Mouse (Mus musculus) limb, embryonic 11.5 days (tissue): ENCODE data around the gene Eif1. TPM values are rescaled to one million over a fixed set of nuclear protein-coding genes. Genes with fewer than 3 reads are reported as not detected.
"Not testable (repeated sequence)": the region's sequence is repeated elsewhere in the genome, so short reads cannot be mapped to it uniquely, and the experiment has no call there.

ENCODE experiments used
- ATAC-seq: fragments of 200-750 bp; cut with Nextera tagmentation; 2 replicates; pipeline ENCODE4 v1.8.0; 2017; ENCODE audit warnings: low read depth; ENCODE audit not compliant: insufficient number of reproducible peaks, low FRiP score, low TSS enrichment
- DNase-seq: peaks from one replicate; pipeline ENCODE4 v3.0.0-alpha.2; 2015; ENCODE audit warnings: low spot score
- H3K27ac ChIP-seq: fragments of 300-500 bp; sonication (generic); replicated peaks from 2 replicates; pipeline ENCODE4 v1.5.1; 2014; ENCODE audit warnings: low read depth, mild to moderate bottlenecking, low read length
- H3K27me3 ChIP-seq: fragments of 300-500 bp; sonication (generic); 2 replicates; pipeline ENCODE4 v1.6.1; 2014; ENCODE audit warnings: mild to moderate bottlenecking, low read length, mixed read lengths; ENCODE audit not compliant: control insufficient read depth, insufficient read depth
- H3K36me3 ChIP-seq: fragments of 300-500 bp; sonication (generic); 2 replicates; pipeline ENCODE4 v1.6.1; 2014; ENCODE audit warnings: mild to moderate bottlenecking, low read length, moderate library complexity, mixed read lengths; ENCODE audit not compliant: control insufficient read depth, insufficient read depth
- H3K4me1 ChIP-seq: fragments of 300-500 bp; sonication (generic); 2 replicates; pipeline ENCODE4 v1.6.1; 2014; ENCODE audit warnings: low read length, mixed read lengths; ENCODE audit not compliant: control insufficient read depth, insufficient read depth
- H3K4me2 ChIP-seq: fragments of 300-500 bp; sonication (generic); 2 replicates; pipeline ENCODE4 v1.6.1; 2014; ENCODE audit warnings: low read depth, mild to moderate bottlenecking, moderate library complexity; ENCODE audit not compliant: severe bottlenecking
- H3K4me3 ChIP-seq: fragments of 300-500 bp; sonication (generic); 2 replicates; pipeline ENCODE4 v1.5.1; 2014; ENCODE audit warnings: low read depth, low read length
- H3K9ac ChIP-seq: fragments of 300-500 bp; sonication (generic); 2 replicates; pipeline ENCODE4 v1.6.1; 2014; ENCODE audit warnings: mild to moderate bottlenecking, low read length
- H3K9me3 ChIP-seq: fragments of 300-500 bp; sonication (generic); 2 replicates; pipeline ENCODE4 v1.6.1; 2016; ENCODE audit warnings: low read length; ENCODE audit not compliant: control insufficient read depth
- WGBS: fragments of 180-500 bp; shearing (Covaris S2); extraction: QIAGEN DNeasy Blood & Tissue Kit; methylation state at CpG from one replicate; pipeline ENCODE4 v1.1.7; 2014; 5-methylcytosine and 5-hydroxymethylcytosine counted together
- polyA plus RNA-seq: library from polyadenylated mRNA; unstranded; fragments of >200 nt; fragmentation: Nextera tagmentation; extraction: Ambion mirVana; gene quantifications from 2 replicates; pipeline ENCODE4 v1.2.1, GENCODE M21; 2014

Eif1 gene
- polyA plus RNA-seq, 1 experiment from 2014 or later: 1,642 TPM

GRCm38 (mm10) chr11:100327316-100327715 is 7.6 kb downstream of the Eif1 start:
- Histone ChIP-seq H3K9ac (no peak overlapping the region), H3K4me1 (no peaks in the 10 kb centered on the region), H3K9me3 (no peaks in the 10 kb centered on the region), H3K4me2 (no peak overlapping the region), H3K36me3 (0 out of 2 replicates have a peak, but pooled peaks cover 2% of the 10 kb centered on the region), H3K27ac (no peak overlapping the region), H3K4me3 (no peak overlapping the region), H3K27me3 (no peaks in the 10 kb centered on the region)
- DNase-seq (no peak), ATAC-seq (no peak)
- WGBS: 80% methylated on average over 11 of the region's 11 CpGs

- DNase-seq: no peak
- no peak overlapping the region for H3K4me3 ChIP-seq
- no peaks in the 10 kb centered on the region for H3K36me3 ChIP-seq
- 84% methylated on average over 6 of the region's 6 CpGs for WGBS
- no peaks in the 10 kb centered on the region for H3K27me3 ChIP-seq
- no peak overlapping the region for H3K4me2 ChIP-seq
- H3K4me1 ChIP-seq: 0 out of 2 replicates have a peak, but pooled peaks cover 2% of the 10 kb centered on the region
- ATAC-seq: no peak
- no peak overlapping the region for H3K27ac ChIP-seq
- H3K9ac ChIP-seq: no peak overlapping the region
- H3K9me3 ChIP-seq: no peaks in the 10 kb centered on the region
Observed at GRCm38 (mm10) chr11:100327761-100328160, 8.1 kb downstream of the Eif1 start.

DNA sequence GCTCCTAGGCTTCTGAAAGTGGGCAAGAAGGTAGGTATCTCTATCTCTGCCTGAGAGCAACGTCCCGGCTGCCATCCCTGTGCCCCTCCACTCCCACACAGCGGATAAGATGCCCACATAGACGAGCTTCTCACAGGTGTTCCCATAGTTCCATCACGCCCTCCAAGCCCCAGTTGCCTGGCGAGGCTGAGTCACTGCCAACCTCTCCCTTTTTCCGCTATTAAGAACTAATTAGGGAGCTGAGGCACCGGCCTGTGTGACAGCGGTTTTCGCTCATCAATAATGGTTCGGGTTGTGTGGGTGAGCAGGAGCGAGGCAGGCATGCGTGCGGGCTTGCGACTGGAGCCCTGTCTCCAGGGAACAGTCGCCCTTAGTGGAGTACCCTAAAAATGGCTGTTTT is 10.6 kb downstream of the Eif1 start:
- H3K36me3 ChIP-seq: no peaks in the 10 kb centered on the region
- H3K4me1 ChIP-seq: 0 out of 2 replicates have a peak, but pooled peaks cover 4% of the 10 kb centered on the region
- 56% methylated on average over 16 of the region's 16 CpGs for WGBS
- H3K27me3 ChIP-seq: no peaks in the 10 kb centered on the region
- no peak overlapping the region for H3K9ac ChIP-seq
- no peaks in the 10 kb centered on the region for H3K9me3 ChIP-seq
- no peak overlapping the region for H3K4me2 ChIP-seq
- no peak overlapping the region for H3K27ac ChIP-seq
- no peak overlapping the region for H3K4me3 ChIP-seq
- DNase-seq: no peak
- no peak for ATAC-seq

GRCm38 (mm10) chr11:100330816-100331375 is 11.2 kb downstream of the Eif1 start:
- not testable (repeated sequence) for H3K36me3 ChIP-seq, H3K27ac ChIP-seq, H3K9me3 ChIP-seq, H3K4me3 ChIP-seq, H3K9ac ChIP-seq, ATAC-seq, DNase-seq, H3K27me3 ChIP-seq, H3K4me2 ChIP-seq, H3K4me1 ChIP-seq
- 63% methylated on average over 8 of the region's 8 CpGs for WGBS

- WGBS: 65% methylated on average over 9 of the region's 9 CpGs
- ATAC-seq (no peak), DNase-seq (no peak)
- Histone ChIP-seq H3K9ac (no peak overlapping the region), H3K27me3 (no peaks in the 10 kb centered on the region), H3K4me1 (0 out of 2 replicates have a peak, but pooled peaks cover 8% of the 10 kb centered on the region), H3K27ac (no peak overlapping the region), H3K9me3 (no peaks in the 10 kb centered on the region), H3K4me3 (no peak overlapping the region), H3K4me2 (no peak overlapping the region), H3K36me3 (no peaks in the 10 kb centered on the region)
Observed at GRCm38 (mm10) chr11:100332766-100333515, 13.3 kb downstream of the Eif1 start.

DNA sequence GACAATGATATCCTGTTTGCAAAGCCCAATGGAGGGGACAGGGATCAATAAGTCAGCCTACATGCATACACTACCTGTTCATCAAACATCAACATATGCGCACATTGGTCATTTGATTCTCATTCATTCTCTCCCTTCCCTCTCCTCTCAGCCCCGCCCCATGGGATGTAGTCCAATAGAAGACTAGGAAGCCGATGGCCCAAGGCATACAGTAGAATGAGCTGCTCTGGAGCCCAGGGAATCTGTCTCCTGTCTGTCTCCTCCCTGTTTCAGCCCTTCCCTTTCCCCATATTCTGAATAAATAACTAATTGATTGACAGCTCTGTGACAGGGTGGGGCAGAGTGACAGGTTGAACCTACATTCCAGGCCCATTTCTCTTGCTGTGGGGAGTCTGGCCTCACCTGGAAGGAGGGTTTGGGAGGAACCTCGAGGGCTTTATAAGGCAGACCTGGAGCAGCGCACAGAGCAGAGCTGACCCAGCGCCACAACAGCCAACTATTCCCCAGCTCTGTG is 14.3 kb downstream of the Eif1 start, which contains the start of gene Gast:
TSS of gene Gast (plus strand) at position 464 of the 514 bp plus-strand sequence.
- no peak within 1 kb of the TSS for H3K9ac ChIP-seq
- H3K27ac ChIP-seq: no peak within 1 kb of the TSS
- H3K4me3 ChIP-seq: no peak within 1 kb of the TSS
- no peaks in the 10 kb centered on the region for H3K36me3 ChIP-seq
- 78% methylated on average over 6 of the region's 6 CpGs for WGBS
- ATAC-seq: no peak
- H3K4me2 ChIP-seq: no peak within 1 kb of the TSS
- H3K9me3 ChIP-seq: no peaks in the 10 kb centered on the region
- H3K27me3 ChIP-seq: no peaks in the 10 kb centered on the region
- DNase-seq: no peak
- 0 out of 2 replicates have a peak, but pooled peaks cover 8% of the 10 kb centered on the region for H3K4me1 ChIP-seq

DNA sequence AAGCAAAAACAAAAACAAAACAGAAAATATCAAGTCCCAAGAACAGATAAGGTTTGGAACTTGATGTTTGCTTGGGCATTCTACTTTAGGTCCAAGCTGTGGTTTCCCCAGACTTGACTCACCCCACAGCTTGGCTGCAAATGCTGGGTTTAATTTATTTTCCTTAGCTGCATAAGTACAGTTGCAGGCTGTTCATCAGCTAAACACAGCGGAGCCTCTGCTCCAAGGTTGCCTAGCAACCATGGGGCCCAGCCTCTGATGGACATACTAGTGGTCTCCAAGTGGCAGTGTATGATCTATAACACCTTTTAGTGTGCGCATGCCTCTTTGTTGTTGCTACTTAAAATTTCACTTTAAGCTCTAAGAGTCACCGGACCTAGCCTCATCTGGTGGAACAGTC is 16.0 kb downstream of the Eif1 start:
- Histone ChIP-seq H3K27me3 (no peaks in the 10 kb centered on the region), H3K27ac (no peak overlapping the region), H3K4me3 (no peak overlapping the region), H3K4me2 (no peak overlapping the region), H3K4me1 (0 out of 2 replicates have a peak, but pooled peaks cover 8% of the 10 kb centered on the region), H3K9ac (no peak overlapping the region), H3K36me3 (no peaks in the 10 kb centered on the region), H3K9me3 (no peaks in the 10 kb centered on the region)
- WGBS: 65% methylated on average over 3 of the region's 3 CpGs
- no peak for ATAC-seq
- no peak for DNase-seq

- ATAC-seq (no peak), DNase-seq (no peak)
- H3K36me3 ChIP-seq: no peaks in the 10 kb centered on the region
- 89% methylated on average over 10 of the region's 10 CpGs for WGBS
- H3K27ac ChIP-seq: no peak overlapping the region
- no peak overlapping the region for H3K4me3 ChIP-seq
- no peaks in the 10 kb centered on the region for H3K27me3 ChIP-seq
- no peaks in the 10 kb centered on the region for H3K9me3 ChIP-seq
- no peaks in the 10 kb centered on the region for H3K4me1 ChIP-seq
- H3K9ac ChIP-seq: no peak overlapping the region
- H3K4me2 ChIP-seq: no peak overlapping the region
Observed at GRCm38 (mm10) chr11:100344269-100344668, 24.6 kb downstream of the Eif1 start.
